Mouse (Mus musculus) left cerebral cortex, adult 11 months (tissue): Measurements from ENCODE around the gene Cntrl.

Source experiments
- DNase-seq: peaks from one replicate; pipeline ENCODE4 v3.0.0; 2022; ENCODE audit warnings: low spot score

Gene Cntrl

GRCm38 (mm10) chr2:35218736-35219135 lies 109.4 kb downstream of the Cntrl start:
- DNase-seq, result no peak

DNA sequence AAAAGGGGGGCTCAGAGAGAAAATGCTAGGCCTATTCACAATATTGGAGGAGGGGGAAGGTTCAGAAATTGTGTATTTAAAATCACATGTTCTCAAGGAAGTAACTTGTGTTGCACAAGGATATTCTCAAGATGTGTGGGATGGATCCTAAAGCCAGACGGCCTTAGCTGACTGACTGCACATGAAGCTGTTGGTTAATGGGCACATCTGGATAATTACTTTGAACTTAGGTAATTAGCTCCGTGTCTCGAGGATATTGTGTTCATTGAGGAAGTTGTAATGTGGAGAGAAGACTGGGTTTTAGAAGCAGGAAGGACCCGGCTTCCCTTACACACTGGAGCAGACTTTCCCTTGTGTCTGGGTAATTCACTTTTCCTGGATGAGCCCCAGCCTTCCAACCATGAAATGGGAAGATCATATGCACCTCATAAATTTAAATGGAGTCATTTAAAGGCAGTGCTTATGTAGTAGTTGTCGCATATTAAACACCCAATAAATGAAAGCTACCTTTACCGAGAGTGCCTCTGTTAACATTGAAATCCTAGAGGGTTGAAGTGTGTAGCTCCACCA lies 113.6 kb downstream of the Cntrl start:
- DNase-seq, result no peak

- DNase-seq, result no peak
Measured at GRCm38 (mm10) chr2:35224285-35224684, 115.0 kb downstream of the Cntrl start.

DNA sequence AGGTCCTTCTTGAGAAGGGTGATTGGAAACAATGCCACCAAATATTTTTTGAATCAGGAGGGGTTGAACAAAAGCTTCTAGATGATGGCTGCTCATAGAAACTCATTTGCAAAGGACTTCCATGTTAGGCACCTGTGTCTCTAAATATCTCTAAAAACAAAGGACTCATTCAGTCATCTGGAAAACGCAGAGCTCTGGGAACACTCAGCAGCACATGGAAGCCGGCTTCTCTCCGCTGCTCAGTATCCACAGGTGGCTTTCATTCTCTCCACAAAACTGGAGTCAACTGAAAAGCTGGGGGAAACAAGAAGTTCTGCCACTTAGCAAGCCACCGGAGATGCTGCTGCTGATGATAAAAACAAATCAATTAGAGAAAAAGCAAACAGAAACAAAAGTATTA lies 118.9 kb downstream of the Cntrl start:
- DNase-seq, result no peak
